Mouse (Mus musculus): ENCODE data around the gene Aox4.

DNA sequence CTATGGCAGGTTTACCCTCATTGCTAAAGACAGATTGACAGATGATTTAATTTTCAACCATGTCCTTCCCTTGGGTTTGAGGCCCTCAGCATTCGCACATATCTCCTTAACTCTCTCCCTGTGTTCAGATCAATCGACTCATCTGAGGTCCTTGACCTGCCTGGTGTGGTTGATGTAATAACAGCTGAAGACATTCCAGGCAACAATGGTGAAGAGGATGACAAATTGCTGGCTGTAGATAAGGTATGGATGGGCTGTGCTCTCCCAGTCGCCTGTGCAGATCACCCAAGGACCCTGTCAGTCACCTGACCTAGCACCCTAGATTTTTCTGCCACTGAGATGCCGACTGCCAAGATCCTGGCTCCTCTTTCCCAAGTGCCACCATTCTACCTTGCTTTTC, 99.7 kb downstream of the Aox4 start:
- TF ChIP-seq POLR2A (IDR thresholded peaks at IDR 0.05; ENCODE audit: insufficient read depth, low read depth, low read length) (no peak), CTCF (IDR thresholded peaks at IDR 0.05; ENCODE audit: insufficient read depth, low read depth, low read length) (no peak)
